Mouse (Mus musculus) heart, postnatal 0 days (tissue): ENCODE data around the gene 4930452B06Rik.

Experiments
- CTCF ChIP-seq: IDR thresholded peaks from 2 replicates; pipeline ENCODE4 v1.5.1; 2016; ENCODE audit warnings: antibody characterized with exemption, control low read depth, low read depth
- EP300 ChIP-seq: IDR thresholded peaks from 2 replicates; pipeline ENCODE4 v1.6.1; 2016; ENCODE audit warnings: antibody characterized with exemption, low read depth

DNA sequence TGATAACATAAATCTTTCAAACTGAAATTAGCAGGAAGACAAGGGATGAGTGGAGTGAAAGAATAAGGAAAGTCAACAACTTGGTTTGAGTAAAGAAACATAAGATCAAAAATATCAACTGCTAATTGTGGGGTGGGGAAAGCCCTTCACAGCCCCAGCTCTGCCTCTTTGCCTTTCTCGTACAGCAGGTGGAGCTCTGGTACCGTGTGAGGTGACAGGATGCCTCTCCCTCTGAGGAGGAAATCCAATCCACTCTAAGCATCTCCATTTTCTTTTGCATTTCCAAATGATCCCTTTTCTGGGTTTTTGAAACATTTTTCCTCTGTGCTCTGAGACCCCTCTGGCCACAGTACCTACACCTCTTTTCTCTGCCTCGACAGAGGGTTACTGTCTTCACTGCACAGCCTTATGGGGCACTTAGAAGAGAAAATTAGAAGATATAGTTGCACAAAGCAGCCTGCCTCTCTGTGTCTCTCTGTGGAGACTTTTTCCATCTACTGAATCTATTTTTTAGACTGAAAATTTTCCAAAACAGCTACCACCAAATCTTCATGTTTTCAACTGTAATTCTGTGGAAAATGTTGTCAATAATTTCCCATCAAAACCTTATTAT is 57.4 kb downstream of the 4930452B06Rik start:
- TF ChIP-seq CTCF (peak; percentile 90), EP300 (no peak)
